Mouse (Mus musculus) forebrain, embryonic 11.5 days (tissue): ENCODE results near the gene Mgarp. TPM values are rescaled to one million over a fixed set of nuclear protein-coding genes. Genes with fewer than 3 reads are reported as not detected.

Source experiments
- ATAC-seq: fragments of 200-750 bp; cut with Nextera tagmentation; replicated peaks from 2 replicates; pipeline ENCODE4 v1.8.0; 2017; ENCODE audit warnings: moderate TSS enrichment; ENCODE audit not compliant: low FRiP score
- DNase-seq: peaks from one replicate; pipeline ENCODE4 v3.0.0-alpha.2; 2017; ENCODE audit warnings: low spot score
- H3K27ac ChIP-seq: fragments of 300-500 bp; sonication (generic); 2 replicates; pipeline ENCODE4 v1.5.1; 2014; ENCODE audit warnings: low read depth, low read length
- H3K27me3 ChIP-seq: fragments of 300-500 bp; sonication (generic); 2 replicates; pipeline ENCODE4 v1.6.1; 2014; ENCODE audit warnings: mild to moderate bottlenecking, low read length, mixed read lengths; ENCODE audit not compliant: control insufficient read depth, insufficient read depth
- H3K36me3 ChIP-seq: fragments of 300-500 bp; sonication (generic); 2 replicates; pipeline ENCODE4 v1.6.1; 2014; ENCODE audit warnings: mild to moderate bottlenecking, low read length, moderate library complexity, mixed read lengths; ENCODE audit not compliant: control insufficient read depth, insufficient read depth
- H3K4me1 ChIP-seq: fragments of 300-500 bp; sonication (generic); replicated peaks from 2 replicates; pipeline ENCODE4 v1.6.1; 2014; ENCODE audit warnings: low read length, mixed read lengths; ENCODE audit not compliant: control insufficient read depth, insufficient read depth
- H3K4me2 ChIP-seq: fragments of 300-500 bp; sonication (generic); 2 replicates; pipeline ENCODE4 v1.6.1; 2014; ENCODE audit warnings: low read depth, mild to moderate bottlenecking, low read length, moderate library complexity, mixed read lengths; ENCODE audit not compliant: severe bottlenecking
- H3K4me3 ChIP-seq: fragments of 300-500 bp; sonication (generic); 2 replicates; pipeline ENCODE4 v1.5.1; 2014; ENCODE audit warnings: low read depth, low read length
- H3K9ac ChIP-seq: fragments of 300-500 bp; sonication (generic); 2 replicates; pipeline ENCODE4 v1.6.1; 2014; ENCODE audit warnings: low read length
- H3K9me3 ChIP-seq: fragments of 300-500 bp; sonication (generic); 2 replicates; pipeline ENCODE4 v1.6.1; 2016; ENCODE audit warnings: low read length, mixed read lengths; ENCODE audit not compliant: control insufficient read depth
- WGBS: fragments of 180-500 bp; shearing (Covaris S2); extraction: QIAGEN DNeasy Blood & Tissue Kit; methylation state at CpG from one replicate; pipeline ENCODE4 v1.1.7; 2014; 5-methylcytosine and 5-hydroxymethylcytosine counted together
- polyA plus RNA-seq: library from polyadenylated mRNA; unstranded; fragments of >200 nt; fragmentation: Nextera tagmentation; extraction: Ambion mirVana; gene quantifications from 2 replicates; pipeline ENCODE4 v1.2.1, GENCODE M21; 2014

Gene Mgarp
- polyA plus RNA-seq, 1 experiment from 2014 or later: 5.2 TPM

DNA sequence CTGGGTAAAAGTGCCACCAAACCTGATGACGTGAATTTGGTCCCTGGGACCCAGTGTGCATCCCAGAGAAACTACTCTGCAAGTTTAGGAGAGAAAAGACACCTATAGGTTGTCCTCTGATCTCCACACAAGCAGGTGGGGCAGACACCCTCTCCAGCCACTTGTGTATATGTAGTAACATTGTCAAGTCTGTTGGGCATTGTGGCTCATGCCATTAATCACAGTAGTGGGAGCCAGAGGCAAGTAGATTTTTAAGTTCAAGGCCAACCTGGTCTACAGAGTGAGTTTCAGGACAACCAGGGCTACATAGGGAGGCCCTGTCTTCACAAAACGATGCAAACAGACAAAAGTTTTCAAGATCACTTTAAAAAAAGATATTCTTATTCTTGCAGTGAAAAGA is 24.7 kb downstream of the Mgarp start:
- H3K9ac ChIP-seq: no peak overlapping the region
- no peaks in the 10 kb centered on the region for H3K36me3 ChIP-seq
- ATAC-seq (no peak), DNase-seq (no peak)
- no peak overlapping the region for H3K4me3 ChIP-seq
- WGBS: 68% methylated on average over 2 of the region's 2 CpGs
- no peaks in the 10 kb centered on the region for H3K27me3 ChIP-seq
- no peak overlapping the region for H3K4me2 ChIP-seq
- no peak overlapping the region for H3K27ac ChIP-seq
- no peaks in the 10 kb centered on the region for H3K4me1 ChIP-seq
- H3K9me3 ChIP-seq: no peaks in the 10 kb centered on the region

DNA sequence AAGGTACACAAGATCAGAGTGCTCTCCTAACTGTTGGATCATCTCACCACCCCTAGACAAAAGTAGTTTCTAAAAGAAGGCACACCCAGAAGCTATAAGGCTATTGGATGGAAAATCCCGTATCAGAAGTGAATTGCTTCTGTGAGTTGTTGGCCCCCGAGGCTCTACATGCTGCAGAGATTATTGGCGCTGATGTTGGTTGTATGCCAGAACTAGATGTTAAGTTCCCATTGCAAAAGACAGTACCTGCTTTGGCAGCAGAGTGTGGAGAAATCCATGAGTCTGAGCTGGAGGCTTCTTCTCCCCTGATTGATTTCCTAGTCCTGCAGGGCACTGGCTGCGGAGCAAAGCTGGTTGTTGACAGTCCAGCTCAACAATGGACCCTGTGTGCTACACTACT is 28.5 kb downstream of the Mgarp start:
- Histone ChIP-seq H3K36me3 (no peaks in the 10 kb centered on the region), H3K9ac (no peak overlapping the region), H3K27me3 (no peaks in the 10 kb centered on the region), H3K27ac (no peak overlapping the region), H3K4me2 (no peak overlapping the region), H3K9me3 (no peaks in the 10 kb centered on the region), H3K4me3 (no peak overlapping the region), H3K4me1 (no peaks in the 10 kb centered on the region)
- 88% methylated on average over 4 of the region's 4 CpGs for WGBS
- DNase-seq (no peak), ATAC-seq (no peak)

DNA sequence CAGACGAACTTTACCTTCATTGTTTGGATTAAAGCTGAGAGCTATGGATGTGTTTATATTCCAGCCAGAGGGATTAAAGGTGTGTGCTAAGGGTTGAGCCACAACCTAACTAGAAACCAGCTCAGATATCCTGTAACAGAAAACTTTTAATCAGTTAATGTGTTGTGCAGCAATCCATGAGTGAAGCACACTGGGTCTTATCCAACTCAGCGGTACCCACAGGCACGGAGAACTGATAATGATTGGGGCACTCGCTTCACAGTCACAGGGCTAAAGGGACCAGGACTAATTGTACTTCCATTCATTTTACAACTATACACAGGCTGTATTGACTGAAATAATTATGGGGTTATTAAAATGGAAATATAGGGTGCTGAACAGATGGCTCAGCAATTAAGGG is 29.6 kb downstream of the Mgarp start:
- Histone ChIP-seq H3K27me3 (no peaks in the 10 kb centered on the region), H3K36me3 (no peaks in the 10 kb centered on the region), H3K27ac (no peak overlapping the region), H3K9ac (no peak overlapping the region), H3K9me3 (no peaks in the 10 kb centered on the region), H3K4me2 (no peak overlapping the region), H3K4me1 (no peaks in the 10 kb centered on the region), H3K4me3 (no peak overlapping the region)
- DNase-seq: no peak
- no peak for ATAC-seq
- WGBS: 67% methylated on average over 4 of the region's 4 CpGs

DNA sequence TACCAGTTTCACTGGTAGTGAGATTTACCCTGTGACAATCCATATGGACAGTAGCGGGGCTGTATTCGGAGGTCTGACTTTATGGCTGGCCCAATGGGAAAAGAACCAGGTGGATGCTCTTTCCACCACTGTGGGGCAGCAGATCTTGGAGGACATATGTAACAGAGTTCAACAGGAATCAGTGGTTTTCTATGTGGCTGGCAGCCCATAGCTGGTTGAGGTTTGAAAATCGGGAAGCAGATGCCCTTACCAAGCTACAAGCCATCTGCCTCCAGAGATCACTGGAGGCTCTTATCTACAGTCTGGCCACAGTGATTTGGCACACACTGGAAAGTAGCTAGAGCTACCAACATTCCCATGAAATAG is 31.0 kb downstream of the Mgarp start:
- DNase-seq (no peak), ATAC-seq (no peak)
- Histone ChIP-seq H3K9me3 (no peaks in the 10 kb centered on the region), H3K9ac (0 out of 2 replicates have a peak overlapping the region, but pooled peaks have one; percentile 49), H3K4me3 (0 out of 2 replicates have a peak overlapping the region, but pooled peaks have one; percentile 36), H3K36me3 (no peaks in the 10 kb centered on the region), H3K27me3 (no peaks in the 10 kb centered on the region), H3K27ac (no peak overlapping the region), H3K4me2 (peak overlapping the region; percentile 70), H3K4me1 (no peaks in the 10 kb centered on the region)
- WGBS: 21% methylated on average over 3 of the region's 3 CpGs

DNA sequence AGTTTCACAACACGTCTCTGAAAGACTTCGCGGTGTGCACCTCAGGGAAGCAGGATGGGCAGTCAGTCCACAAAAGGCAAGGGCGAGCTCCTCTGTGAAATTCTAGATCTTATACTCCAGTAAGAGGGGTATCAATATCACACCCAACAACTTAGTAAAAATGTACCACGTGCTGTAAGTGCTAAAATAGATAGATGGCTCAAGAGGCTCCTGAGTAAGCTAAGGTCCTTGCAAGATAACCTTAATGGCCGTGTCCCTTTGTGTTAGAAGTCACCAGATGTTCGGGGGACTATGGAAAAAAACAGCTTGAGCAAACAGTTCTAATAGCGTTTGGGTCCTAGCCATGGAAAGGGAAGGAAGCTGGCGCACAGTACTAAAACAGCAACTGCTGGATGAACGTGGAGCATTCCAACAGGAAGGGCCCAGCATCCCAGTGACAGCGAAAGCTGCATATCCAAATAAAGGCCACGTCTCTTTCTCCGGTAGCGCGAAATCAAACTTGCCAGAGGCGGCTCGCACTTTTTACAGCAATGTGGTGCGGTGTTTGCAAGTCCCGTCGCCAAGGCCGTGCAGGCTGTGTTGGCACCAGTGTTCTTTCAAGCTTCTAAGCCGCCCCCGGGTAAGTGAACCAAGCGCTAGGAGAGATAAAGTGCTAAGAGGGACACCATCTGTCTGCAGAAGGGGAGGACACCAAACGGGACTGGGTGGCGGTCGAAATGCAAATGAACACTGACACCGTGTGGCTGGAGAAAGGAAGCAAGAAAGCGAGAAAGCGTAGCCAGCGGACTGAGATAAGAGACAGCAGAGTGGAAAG is 31.6 kb downstream of the Mgarp start:
- ATAC-seq: peak; percentile 85
- 6% methylated on average over 31 of the region's 31 CpGs for WGBS

DNA sequence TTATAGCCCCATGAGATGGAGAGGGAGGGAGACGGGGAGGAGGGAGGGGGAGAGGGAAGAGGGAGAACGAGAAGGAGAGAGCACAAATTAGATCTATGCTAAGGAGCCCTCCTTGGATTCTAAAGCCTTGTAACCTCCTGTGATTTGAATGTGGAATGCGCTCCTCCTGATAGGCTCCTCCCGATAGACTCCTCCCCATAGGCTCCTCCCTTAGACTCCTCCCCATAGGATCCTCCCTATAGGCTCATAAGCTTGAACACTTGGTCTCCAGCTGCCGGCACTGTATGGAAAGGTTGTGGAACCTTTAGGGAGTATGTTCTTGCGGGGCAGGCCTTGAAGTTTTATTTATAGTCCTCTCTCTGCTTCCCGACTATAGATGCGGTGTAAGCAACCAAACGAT is 35.5 kb downstream of the Mgarp start:
- H3K4me2 ChIP-seq: no peak overlapping the region
- no peaks in the 10 kb centered on the region for H3K27me3 ChIP-seq
- no peak overlapping the region for H3K9ac ChIP-seq
- H3K9me3 ChIP-seq: no peaks in the 10 kb centered on the region
- H3K36me3 ChIP-seq: no peaks in the 10 kb centered on the region
- no peak for DNase-seq
- no peak overlapping the region for H3K27ac ChIP-seq
- peaks cover 5% of the 10 kb centered on the region for H3K4me1 ChIP-seq
- 23% methylated on average over 9 of the region's 9 CpGs for WGBS
- no peak for ATAC-seq
- no peak overlapping the region for H3K4me3 ChIP-seq

More for the DNA sequence above, 31.6 kb downstream of the Mgarp start:
- H3K27me3 ChIP-seq: no peaks in the 10 kb centered on the region
- H3K9me3 ChIP-seq: no peaks in the 10 kb centered on the region
- H3K27ac ChIP-seq: no peak overlapping the region
- DNase-seq: peak; percentile 84
- peak overlapping the region; percentile 49 for H3K9ac ChIP-seq
- H3K4me2 ChIP-seq: peak overlapping the region; percentile 70
- no peaks in the 10 kb centered on the region for H3K36me3 ChIP-seq
- H3K4me1 ChIP-seq: no peaks in the 10 kb centered on the region
- H3K4me3 ChIP-seq: peak overlapping the region; percentile 36

DNA sequence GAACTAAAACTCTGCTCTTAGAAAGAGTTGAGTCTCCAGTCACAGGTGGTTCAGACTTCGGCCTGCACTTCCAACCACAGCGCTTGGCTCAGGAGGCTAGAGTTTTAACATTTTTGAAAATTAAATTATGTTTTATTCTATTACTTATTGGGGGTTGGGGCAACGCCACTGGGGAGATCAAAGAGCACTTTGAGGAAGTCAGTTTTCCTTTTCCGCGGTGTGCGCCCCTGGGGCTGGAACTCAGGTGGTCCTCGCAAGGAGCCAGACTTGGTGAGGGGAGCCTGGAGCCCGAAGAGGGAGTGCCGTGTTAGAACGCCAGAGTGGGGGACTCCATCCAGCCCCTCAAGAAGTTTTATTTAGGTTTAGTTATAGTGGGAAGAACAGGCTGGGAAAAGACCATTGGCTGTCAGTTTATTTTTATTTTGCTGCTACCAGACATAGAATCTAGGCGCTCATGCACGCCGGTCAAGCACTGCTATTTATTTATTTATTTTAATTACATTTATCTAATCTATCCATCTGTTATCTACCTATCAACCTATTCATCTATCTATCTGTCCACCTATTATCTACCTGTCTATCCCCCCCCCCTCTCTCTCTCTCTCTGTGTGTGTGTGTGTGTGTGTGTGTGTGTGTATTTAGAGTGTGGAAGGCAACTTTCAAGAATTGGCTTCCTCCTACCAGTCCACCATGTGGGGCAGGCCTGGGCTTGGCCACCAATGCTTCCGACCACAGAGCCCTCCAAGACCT is 36.8 kb downstream of the Mgarp start:
- Histone ChIP-seq H3K4me1 (peaks cover 5% of the 10 kb centered on the region), H3K4me2 (no peak overlapping the region), H3K9me3 (no peaks in the 10 kb centered on the region), H3K27ac (no peak overlapping the region), H3K9ac (no peak overlapping the region), H3K4me3 (peak overlapping the region; percentile 54; the same call in 1 of the 2 replicates), H3K27me3 (no peaks in the 10 kb centered on the region), H3K36me3 (no peaks in the 10 kb centered on the region)
- DNase-seq (no peak), ATAC-seq (no peak)
- WGBS: 17% methylated on average over 14 of the region's 14 CpGs

DNA sequence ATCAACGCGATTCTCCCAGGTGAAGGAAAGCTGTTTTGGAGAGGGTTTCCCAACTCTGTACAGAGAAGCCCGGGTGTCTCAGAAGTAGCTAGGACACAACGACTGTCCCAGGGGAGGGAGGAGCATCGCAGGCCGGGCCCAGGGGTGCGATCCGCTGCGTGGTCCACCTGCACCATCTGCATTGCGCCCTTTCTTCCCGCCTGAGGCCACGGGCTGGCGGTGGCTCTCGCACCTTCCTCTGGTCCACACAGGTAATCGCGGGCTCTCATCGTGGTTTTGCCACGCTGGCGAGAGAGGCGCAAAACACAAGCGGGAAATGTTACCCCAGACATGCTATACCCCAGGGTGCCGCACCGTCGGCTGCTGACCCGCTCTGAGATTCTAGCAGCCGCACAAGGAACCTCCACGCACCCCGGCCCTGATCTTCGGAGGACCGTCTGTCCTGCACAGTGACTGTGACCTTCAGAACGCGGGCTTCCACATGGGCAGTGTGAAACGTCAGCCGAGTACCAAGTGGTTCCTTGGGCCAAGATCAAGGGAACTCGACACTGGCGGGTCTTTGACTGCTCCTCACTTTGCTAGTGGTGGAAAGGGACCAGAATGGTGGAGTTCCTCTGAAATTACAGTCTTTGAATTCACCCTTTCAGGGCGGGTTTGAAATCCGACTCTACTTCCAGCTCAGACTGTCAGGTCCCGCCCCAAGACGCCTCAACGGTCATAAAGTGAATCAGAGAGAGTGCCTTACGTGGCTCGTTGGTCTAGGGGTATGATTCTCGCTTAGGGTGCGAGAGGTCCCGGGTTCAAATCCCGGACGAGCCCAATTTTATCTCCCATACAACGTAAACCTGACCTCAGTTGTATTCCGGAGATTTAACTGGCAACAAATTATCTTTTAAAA is 37.6 kb downstream of the Mgarp start:
- Histone ChIP-seq H3K36me3 (no peaks in the 10 kb centered on the region), H3K4me3 (peak overlapping the region; percentile 54), H3K27ac (no peak overlapping the region), H3K4me2 (peak overlapping the region; percentile 61), H3K27me3 (no peaks in the 10 kb centered on the region), H3K9me3 (no peaks in the 10 kb centered on the region), H3K9ac (peak overlapping the region; percentile 54), H3K4me1 (peaks cover 5% of the 10 kb centered on the region)
- under 1% methylated on average over 50 of the region's 50 CpGs for WGBS
- DNase-seq (peak; percentile 90), ATAC-seq (peak; percentile 80)
